ENCODE assay signal across 17 mouse cellular contexts in genomic region chr1:171090761-171091160, GRCm38 (mm10). TPM values are rescaled to one million over a fixed set of nuclear protein-coding genes. Genes with fewer than 3 reads are reported as not detected.
"Had no signal": no experiment of that assay in that cellular context is flagged by ENCODE, and none has a peak within 500 bp of the region (broad histone marks: within the 10 kb centered on the region; RNA-seq: fewer than 3 reads in every experiment).

No protein-coding gene starts in this region.

- DNase-seq: retina, postnatal 1 day; right cerebral cortex, adult 18-20 months; right cerebral cortex, postnatal 14 days; right cerebral cortex, postnatal 25 days; right cerebral cortex, postnatal 4 days; spleen, adult 18-20 months; thymus, adult 18-20 months; thymus, adult 2 months; thymus, postnatal 14 days; thymus, postnatal 25 days; thymus, postnatal 36 days; thymus, postnatal 4 days had no signal

- H3K9ac ChIP-seq: neural tube, embryonic 15.5 days; stomach, embryonic 15.5 days had no signal

- H3K27ac ChIP-seq: neural tube, embryonic 15.5 days; stomach, embryonic 15.5 days; stomach, postnatal 0 days had no signal

- H3K9me3 ChIP-seq: neural tube, embryonic 15.5 days; stomach, embryonic 15.5 days had no signal

- H3K4me3 ChIP-seq: neural tube, embryonic 15.5 days; stomach, embryonic 15.5 days had no signal

- H3K4me2 ChIP-seq: neural tube, embryonic 15.5 days; stomach, embryonic 15.5 days had no signal

- H3K36me3 ChIP-seq: neural tube, embryonic 15.5 days; stomach, embryonic 15.5 days had no signal

RNA-seq across cellular contexts. Expression of gene Cfap126, which starts 23.0 kb away (rescaled TPM):
- total RNA-seq: neutrophil, adult 5-6 weeks had no signal

RNA-seq across cellular contexts. Expression of gene Mpz, which starts 59.8 kb away (rescaled TPM):
- total RNA-seq: neutrophil, adult 5-6 weeks had no signal
- polyA plus RNA-seq: neural tube, embryonic 14.5 days had no signal
